Mouse (Mus musculus) cerebellum, adult 2 months (tissue): ENCODE results near the gene Chchd6. TPM values are rescaled to one million over a fixed set of nuclear protein-coding genes. Genes with fewer than 3 reads are reported as not detected.
A peak's percentile ranks its signal among the peaks of the same experiment; 100 is the strongest.

Experiments used
- DNase-seq, 2 experiments: peaks; one replicate each; pipeline ENCODE4 v3.0.0; 2021
- H3K27ac ChIP-seq: fragments of 200-500 bp; 2 replicates; pipeline ENCODE4 v1.5.1; 2012; ENCODE audit warnings: low read length, control low read depth, inconsistent platforms; ENCODE audit not compliant: insufficient read depth
- H3K27me3 ChIP-seq: fragments of 200-500 bp; 2 replicates; pipeline ENCODE4 v1.6.1; 2012; ENCODE audit warnings: inconsistent platforms, mild to moderate bottlenecking, low read length, moderate library complexity; ENCODE audit not compliant: control insufficient read depth, insufficient read depth
- H3K4me1 ChIP-seq: fragments of 200-500 bp; 2 replicates; pipeline ENCODE4 v1.6.1; 2011; ENCODE audit warnings: low read length; ENCODE audit not compliant: control insufficient read depth, insufficient read depth
- H3K4me3 ChIP-seq: fragments of 200-500 bp; replicated peaks from 2 replicates; pipeline ENCODE3; 2011; ENCODE audit warnings: mild to moderate bottlenecking, low read depth, low read length, control low read depth; ENCODE audit not compliant: insufficient read depth
- CTCF ChIP-seq: fragments of 200-500 bp; IDR thresholded peaks from 2 replicates; pipeline ENCODE4 v1.5.1; 2011; ENCODE audit warnings: low read depth, mild to moderate bottlenecking, control low read depth, low read length, moderate library complexity, borderline replicate concordance; ENCODE audit not compliant: insufficient read depth
- POLR2A ChIP-seq: fragments of 200-500 bp; IDR thresholded peaks from 2 replicates; pipeline ENCODE4 v1.6.1; 2011; ENCODE audit warnings: low read length, control low read depth, borderline replicate concordance; ENCODE audit not compliant: insufficient read depth
- WGBS: fragments of 180-500 bp; shearing (Covaris S2); methylation state at CpG from one replicate; pipeline ENCODE4 v1.1.7; 2018; 5-methylcytosine and 5-hydroxymethylcytosine counted together
- polyA plus RNA-seq: library from polyadenylated mRNA; depleted of rRNA; stranded (reverse); fragments of >200 nt; gene quantifications from 2 replicates; pipeline ENCODE4 v1.2.3, GENCODE M21; 2012

Gene Chchd6
- polyA plus RNA-seq, 1 experiment = 104 TPM

DNA sequence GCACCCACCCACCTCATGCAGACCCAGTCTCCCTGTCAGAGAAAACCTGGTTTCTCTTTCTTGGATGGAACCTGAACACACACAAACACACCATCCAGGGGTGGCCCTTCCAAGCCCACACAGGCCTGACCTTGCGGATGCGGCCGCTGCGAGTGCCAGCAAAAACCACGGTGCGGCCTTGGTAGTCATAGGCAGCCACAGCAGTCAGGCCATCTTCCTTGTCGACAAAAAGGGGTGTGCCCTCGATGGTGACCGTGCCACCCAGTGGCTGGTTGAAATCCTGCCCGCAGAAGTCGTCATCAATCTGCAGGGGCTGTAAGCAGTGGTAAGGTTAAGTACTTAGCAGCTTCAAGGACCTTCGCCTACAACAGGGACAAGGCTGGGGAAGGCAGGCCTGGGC lies 240.7 kb downstream of the Chchd6 start:
- Histone ChIP-seq H3K27me3 (no peaks in the 10 kb centered on the region), H3K4me1 (peaks cover 83% of the 10 kb centered on the region), H3K27ac (no peak overlapping the region), H3K4me3 (no peak overlapping the region)
- WGBS = 70% methylated on average over 12 of the region's 12 CpGs
- DNase-seq = peak; percentile 6 to 18
- no peak for TF ChIP-seq CTCF
- no peak for TF ChIP-seq POLR2A

DNA sequence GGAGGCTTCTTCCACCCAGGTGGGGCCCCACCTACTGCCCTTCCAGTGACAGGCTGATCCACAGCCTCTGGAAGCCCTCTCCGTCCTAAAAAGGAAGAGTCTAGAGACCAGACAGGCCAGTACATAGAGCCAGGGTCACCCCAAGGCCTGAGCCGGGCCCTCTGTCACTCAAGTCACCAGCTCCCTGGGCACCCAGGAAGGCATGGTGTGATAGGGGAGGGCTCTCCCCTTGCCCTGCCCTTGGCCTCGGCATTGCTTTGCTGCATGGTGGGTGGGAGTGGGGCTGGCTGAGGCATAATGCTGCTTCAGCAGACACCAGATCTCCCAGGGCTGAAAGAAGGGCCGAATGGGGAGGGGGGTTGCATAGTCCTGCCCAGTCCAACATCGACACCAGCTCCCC lies 241.4 kb downstream of the Chchd6 start:
- Histone ChIP-seq H3K4me1 (peaks cover 82% of the 10 kb centered on the region), H3K4me3 (no peak overlapping the region), H3K27ac (no peak overlapping the region), H3K27me3 (no peaks in the 10 kb centered on the region)
- TF ChIP-seq POLR2A (no peak), CTCF (no peak)
- DNase-seq = peak; percentile 4 to 11
- 81% methylated on average over 5 of the region's 5 CpGs for WGBS

DNA sequence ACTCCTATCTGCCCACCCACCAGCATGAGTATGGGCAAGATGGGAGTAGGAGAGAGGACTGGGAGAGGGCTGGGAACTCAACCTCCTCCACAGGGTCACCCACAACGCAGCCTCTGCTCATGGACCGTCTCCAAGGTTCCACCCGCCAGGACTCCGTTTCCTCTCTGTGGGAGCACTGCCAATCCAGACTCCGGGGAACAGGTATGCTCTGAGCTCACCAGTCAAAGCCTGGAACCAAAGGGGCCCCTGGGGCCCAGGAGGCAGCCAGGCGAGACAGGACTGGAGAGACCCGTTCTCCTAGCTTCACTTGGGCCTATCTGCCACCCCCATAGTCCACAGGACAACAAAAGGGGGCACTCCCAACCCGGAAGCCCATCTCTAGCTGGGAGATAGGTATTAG lies 242.4 kb downstream of the Chchd6 start:
- no peak overlapping the region for H3K4me3 ChIP-seq
- no peaks in the 10 kb centered on the region for H3K27me3 ChIP-seq
- TF ChIP-seq POLR2A = no peak
- TF ChIP-seq CTCF = no peak
- H3K4me1 ChIP-seq = peaks cover 85% of the 10 kb centered on the region
- peak; percentile 26 for DNase-seq
- WGBS = 28% methylated on average over 8 of the region's 8 CpGs
- H3K27ac ChIP-seq = no peak overlapping the region

GRCm38 (mm10) chr6:89351441-89352137 lies 243.9 kb downstream of the Chchd6 start:
- TF ChIP-seq POLR2A = no peak
- 0 out of 2 replicates have a peak, but pooled peaks have one; percentile 13 for TF ChIP-seq CTCF
- WGBS = 34% methylated on average over 5 of the region's 5 CpGs
- H3K4me1 ChIP-seq = peaks cover 76% of the 10 kb centered on the region

GRCm38 (mm10) chr6:89350520-89350919 lies 244.9 kb downstream of the Chchd6 start:
- H3K27ac ChIP-seq = no peak overlapping the region
- WGBS = 89% methylated on average over 2 of the region's 2 CpGs
- peak in 1 of 2 experiments; percentile 10 for DNase-seq
- TF ChIP-seq CTCF = no peak
- TF ChIP-seq POLR2A = no peak
- H3K27me3 ChIP-seq = no peaks in the 10 kb centered on the region
- peaks cover 71% of the 10 kb centered on the region for H3K4me1 ChIP-seq
- H3K4me3 ChIP-seq = no peak overlapping the region

More at GRCm38 (mm10) chr6:89351441-89352137, 243.9 kb downstream of the Chchd6 start:
- H3K27me3 ChIP-seq = no peaks in the 10 kb centered on the region
- DNase-seq = peak in 1 of 2 experiments; percentile 30
- no peak overlapping the region for H3K27ac ChIP-seq
- H3K4me3 ChIP-seq = no peak overlapping the region

DNA sequence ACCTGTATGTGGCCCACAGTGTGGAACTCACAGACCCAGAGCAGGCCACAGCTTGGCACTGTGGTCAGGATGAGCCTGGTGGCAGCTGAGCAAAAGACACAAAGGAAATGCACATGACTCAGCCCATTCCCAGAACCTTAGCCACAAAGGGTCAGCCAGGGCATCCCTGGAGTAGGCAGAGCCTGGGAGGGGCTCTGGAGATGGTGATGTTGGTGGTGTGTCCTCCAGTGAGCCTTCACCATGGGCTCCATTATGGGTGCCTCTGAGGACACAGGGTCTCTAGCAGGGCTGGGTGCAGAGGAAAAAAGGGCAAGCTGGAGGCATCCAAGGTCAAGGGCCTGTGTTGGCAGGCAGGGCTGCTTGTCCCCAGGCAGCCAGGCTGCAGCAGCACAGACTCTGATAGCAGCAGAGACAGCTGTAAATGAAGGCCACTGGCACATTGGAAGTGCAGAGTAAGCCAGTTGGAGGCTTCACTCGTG lies 245.4 kb downstream of the Chchd6 start:
- TF ChIP-seq CTCF (no peak), POLR2A (no peak)
- 41% methylated on average over 1 of the region's 1 CpGs for WGBS
- H3K27ac ChIP-seq = no peak overlapping the region
- H3K4me3 ChIP-seq = no peak overlapping the region
- peaks cover 71% of the 10 kb centered on the region for H3K4me1 ChIP-seq
- H3K27me3 ChIP-seq = no peaks in the 10 kb centered on the region
- DNase-seq = peak in 1 of 2 experiments; percentile 14

DNA sequence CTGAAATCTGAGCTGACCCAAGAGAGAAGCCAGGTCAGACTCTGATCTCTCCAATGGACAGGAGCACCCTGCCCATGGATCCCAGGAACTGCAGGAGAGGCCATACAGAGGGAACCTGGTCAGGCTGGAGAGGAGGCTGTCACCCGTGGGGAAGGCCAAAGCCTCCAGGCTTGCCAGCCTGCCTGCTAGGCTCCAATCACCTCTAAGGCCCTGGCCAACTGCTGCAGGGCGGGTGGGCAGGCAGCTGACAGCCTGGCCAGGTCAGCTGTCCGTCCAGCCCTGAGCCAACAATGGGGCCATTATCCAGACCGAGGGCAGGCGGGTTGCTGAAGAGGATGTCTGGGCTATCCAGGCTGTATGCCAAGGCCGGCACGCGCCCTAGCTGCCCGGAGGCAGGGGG lies 247.1 kb downstream of the Chchd6 start:
- peak; percentile 74 to 86 for DNase-seq
- Histone ChIP-seq H3K4me3 (no peak overlapping the region), H3K27me3 (no peaks in the 10 kb centered on the region), H3K27ac (0 out of 2 replicates have a peak overlapping the region, but pooled peaks have one; percentile 9), H3K4me1 (peaks cover 68% of the 10 kb centered on the region)
- 6% methylated on average over 9 of the region's 9 CpGs for WGBS
- TF ChIP-seq CTCF (no peak), POLR2A (no peak)

- H3K27me3 ChIP-seq = no peaks in the 10 kb centered on the region
- 6% methylated on average over 1 of the region's 1 CpGs for WGBS
- no peak overlapping the region for H3K4me3 ChIP-seq
- TF ChIP-seq POLR2A (no peak), CTCF (no peak)
- peaks cover 67% of the 10 kb centered on the region for H3K4me1 ChIP-seq
- H3K27ac ChIP-seq = no peak overlapping the region
- DNase-seq = no peak
These were observed 247.7 kb downstream of the Chchd6 start for GRCm38 (mm10) chr6:89347792-89348191.
